Mouse (Mus musculus): ENCODE results near the gene Esp18.

The Esp18 gene

GRCm38 (mm10) chr17:39406059-39406458 is at the start of gene Esp18:
Esp18 (plus strand) TSS chr17:39406359.
- DNase-seq (ENCODE audit: low spot score in 2 of 2), result no peak

- no peak for DNase-seq (ENCODE audit: low spot score in 2 of 2)
These were observed 42.8 kb upstream of the Esp18 start for GRCm38 (mm10) chr17:39363316-39363715.

Data from right cerebral cortex, adult 2 months (tissue).